Mouse (Mus musculus) cerebellum, adult 2 months (tissue): Measurements from ENCODE around the gene Aim2. TPM values are rescaled to one million over a fixed set of nuclear protein-coding genes. Genes with fewer than 3 reads are reported as not detected.

Experiments used
- DNase-seq, 2 experiments: peaks; one replicate each; pipeline ENCODE4 v3.0.0; 2021
- H3K27ac ChIP-seq: fragments of 200-500 bp; 2 replicates; pipeline ENCODE4 v1.5.1; 2012; ENCODE audit warnings: low read length, control low read depth, inconsistent platforms; ENCODE audit not compliant: insufficient read depth
- H3K27me3 ChIP-seq: fragments of 200-500 bp; 2 replicates; pipeline ENCODE4 v1.6.1; 2012; ENCODE audit warnings: inconsistent platforms, mild to moderate bottlenecking, low read length, moderate library complexity; ENCODE audit not compliant: control insufficient read depth, insufficient read depth
- H3K4me1 ChIP-seq: fragments of 200-500 bp; 2 replicates; pipeline ENCODE4 v1.6.1; 2011; ENCODE audit warnings: low read length; ENCODE audit not compliant: control insufficient read depth, insufficient read depth
- H3K4me3 ChIP-seq: fragments of 200-500 bp; replicated peaks from 2 replicates; pipeline ENCODE3; 2011; ENCODE audit warnings: mild to moderate bottlenecking, low read depth, low read length, control low read depth; ENCODE audit not compliant: insufficient read depth
- CTCF ChIP-seq: fragments of 200-500 bp; IDR thresholded peaks from 2 replicates; pipeline ENCODE4 v1.5.1; 2011; ENCODE audit warnings: low read depth, mild to moderate bottlenecking, control low read depth, low read length, moderate library complexity, borderline replicate concordance; ENCODE audit not compliant: insufficient read depth
- POLR2A ChIP-seq: fragments of 200-500 bp; IDR thresholded peaks from 2 replicates; pipeline ENCODE4 v1.6.1; 2011; ENCODE audit warnings: low read length, control low read depth, borderline replicate concordance; ENCODE audit not compliant: insufficient read depth
- WGBS: fragments of 180-500 bp; shearing (Covaris S2); methylation state at CpG from one replicate; pipeline ENCODE4 v1.1.7; 2018; 5-methylcytosine and 5-hydroxymethylcytosine counted together
- polyA plus RNA-seq: library from polyadenylated mRNA; depleted of rRNA; stranded (reverse); fragments of >200 nt; gene quantifications from 2 replicates; pipeline ENCODE4 v1.2.3, GENCODE M21; 2012

Gene Aim2
- polyA plus RNA-seq, 1 experiment, result 2.0 TPM

DNA sequence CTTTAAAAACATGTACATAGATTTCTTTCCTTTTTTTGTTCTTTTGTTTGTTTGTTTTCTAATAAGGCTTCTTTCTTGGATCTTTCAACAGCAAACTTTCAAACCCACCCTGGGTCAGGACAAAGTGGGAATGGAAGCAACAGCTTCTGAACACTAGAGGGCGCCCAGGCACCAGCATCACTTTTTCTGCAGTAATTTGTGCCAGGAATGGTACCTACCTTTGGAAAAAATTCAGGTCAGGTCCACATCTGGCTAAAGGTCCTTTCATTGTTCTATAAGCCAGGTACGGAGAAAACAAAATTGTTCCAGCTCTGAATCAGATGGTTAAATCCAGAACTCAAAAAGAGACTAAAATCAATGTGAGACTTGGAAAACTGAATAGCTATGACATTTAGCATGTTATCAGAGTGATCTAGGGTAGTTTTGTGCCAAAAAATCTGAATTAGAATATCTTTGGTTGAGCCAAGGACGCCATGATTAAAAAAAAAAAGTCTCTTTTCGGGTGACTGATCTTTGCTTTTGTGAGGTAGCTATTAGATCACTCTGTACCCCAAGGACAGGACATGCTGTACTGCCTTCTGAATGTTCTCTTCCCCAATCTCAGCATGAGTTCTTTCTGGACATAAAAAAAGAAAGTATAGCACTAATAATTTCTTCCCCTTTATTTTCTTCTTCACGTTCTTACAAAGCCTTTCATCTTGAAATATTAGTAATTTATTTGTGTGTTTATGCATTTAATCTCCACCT, 26.7 kb upstream of the Aim2 start:
- TF ChIP-seq POLR2A, result no peak
- TF ChIP-seq CTCF, result peak; percentile 86
- Histone ChIP-seq H3K4me3 (no peak overlapping the region), H3K4me1 (no peaks in the 10 kb centered on the region), H3K27me3 (no peaks in the 10 kb centered on the region), H3K27ac (no peak overlapping the region)
- WGBS, result 32% methylated on average over 5 of the region's 5 CpGs
- DNase-seq, result peak; percentile 48 to 63

DNA sequence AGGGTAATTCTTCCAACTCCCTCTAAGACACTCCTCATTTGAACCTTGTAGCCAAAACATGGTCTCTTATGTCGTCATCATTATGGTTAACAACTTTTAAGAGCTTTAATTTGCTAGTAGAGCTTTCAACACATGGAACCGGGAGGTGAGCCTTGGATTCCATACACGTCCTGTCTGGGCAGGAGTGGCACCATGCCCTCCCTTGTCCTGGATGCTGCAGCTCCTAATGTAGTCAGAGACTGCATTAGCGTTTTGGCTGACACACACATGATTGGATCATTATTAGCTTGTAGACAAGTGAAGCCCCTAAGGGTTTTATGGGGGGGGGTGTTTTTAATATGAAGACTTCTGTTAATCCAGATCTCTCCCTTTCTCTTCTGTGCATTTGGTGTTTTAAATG, 25.7 kb upstream of the Aim2 start:
- Histone ChIP-seq H3K4me1 (no peaks in the 10 kb centered on the region), H3K27me3 (no peaks in the 10 kb centered on the region), H3K27ac (no peak overlapping the region), H3K4me3 (no peak overlapping the region)
- TF ChIP-seq CTCF (no peak), POLR2A (no peak)
- no peak for DNase-seq
- 40% methylated on average over 4 of the region's 4 CpGs for WGBS

DNA sequence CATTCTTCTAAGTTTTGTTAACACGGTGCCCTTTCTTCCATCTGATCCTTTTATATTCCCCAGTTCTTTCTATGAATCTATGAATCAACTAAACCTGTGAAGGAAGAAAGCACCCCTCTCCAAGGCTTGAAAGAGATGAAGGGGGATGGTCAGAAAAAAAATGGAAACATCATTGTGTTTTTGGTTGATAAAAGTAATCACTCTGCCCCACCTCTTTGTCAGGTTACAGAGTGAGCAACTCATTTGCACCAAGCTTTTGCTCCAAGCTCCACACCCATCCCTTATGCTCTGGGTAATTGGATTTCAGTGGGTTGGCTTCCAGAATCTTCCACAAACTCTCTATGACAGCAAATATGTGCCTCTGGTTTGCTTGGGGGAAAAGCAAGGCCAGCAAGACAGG, 25.3 kb upstream of the Aim2 start:
- H3K27ac ChIP-seq, result no peak overlapping the region
- no peak overlapping the region for H3K4me3 ChIP-seq
- TF ChIP-seq POLR2A (no peak), CTCF (no peak)
- no peaks in the 10 kb centered on the region for H3K4me1 ChIP-seq
- 98% methylated on average over 1 of the region's 1 CpGs for WGBS
- no peak for DNase-seq
- H3K27me3 ChIP-seq, result no peaks in the 10 kb centered on the region

DNA sequence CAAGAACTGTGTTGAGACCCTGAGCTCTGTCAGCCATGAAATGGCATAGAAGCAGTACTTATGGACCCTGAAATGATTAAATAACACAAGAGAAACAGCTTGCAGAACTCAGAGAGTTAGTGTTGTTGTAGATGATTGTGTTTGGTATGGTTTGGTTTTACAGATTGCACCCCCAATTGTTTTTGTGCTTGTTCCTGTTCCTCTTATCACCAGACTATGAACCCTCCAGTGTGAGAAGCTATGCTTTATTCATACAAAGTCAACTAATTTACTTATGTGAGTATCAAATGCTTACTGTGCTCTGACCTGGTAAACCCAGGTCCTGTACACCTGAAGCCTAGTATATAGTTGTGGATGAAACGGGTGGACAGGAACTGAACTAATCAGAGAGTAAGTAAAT, 24.1 kb upstream of the Aim2 start:
- Histone ChIP-seq H3K4me3 (no peak overlapping the region), H3K27me3 (no peaks in the 10 kb centered on the region), H3K27ac (no peak overlapping the region), H3K4me1 (no peaks in the 10 kb centered on the region)
- no peak for TF ChIP-seq CTCF
- TF ChIP-seq POLR2A, result no peak
- 80% methylated on average over 1 of the region's 1 CpGs for WGBS
- no peak for DNase-seq

DNA sequence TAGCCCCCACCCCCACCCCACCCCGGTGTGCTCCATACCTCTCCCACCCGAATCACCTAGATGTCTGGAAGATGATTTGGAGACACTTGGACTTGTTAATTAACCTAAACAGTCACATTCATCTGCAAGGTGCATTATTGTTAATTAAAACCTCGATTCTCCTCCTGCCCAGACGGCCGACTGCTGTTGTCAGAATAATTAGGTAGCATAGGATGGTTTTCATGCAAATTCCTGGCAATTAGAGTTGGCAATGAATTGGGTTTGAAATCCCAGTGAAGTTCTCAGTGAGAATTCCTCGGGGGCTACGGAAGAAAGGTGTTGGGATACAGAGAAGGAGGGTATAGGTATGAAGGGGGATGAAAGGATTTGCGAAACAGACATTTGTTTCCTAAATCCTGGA, 22.2 kb upstream of the Aim2 start:
- Histone ChIP-seq H3K4me3 (no peak overlapping the region), H3K4me1 (peaks cover 5% of the 10 kb centered on the region; the same call in 1 of the 2 replicates), H3K27me3 (no peaks in the 10 kb centered on the region), H3K27ac (no peak overlapping the region)
- 44% methylated on average over 8 of the region's 8 CpGs for WGBS
- TF ChIP-seq CTCF (no peak), POLR2A (no peak)
- no peak for DNase-seq

DNA sequence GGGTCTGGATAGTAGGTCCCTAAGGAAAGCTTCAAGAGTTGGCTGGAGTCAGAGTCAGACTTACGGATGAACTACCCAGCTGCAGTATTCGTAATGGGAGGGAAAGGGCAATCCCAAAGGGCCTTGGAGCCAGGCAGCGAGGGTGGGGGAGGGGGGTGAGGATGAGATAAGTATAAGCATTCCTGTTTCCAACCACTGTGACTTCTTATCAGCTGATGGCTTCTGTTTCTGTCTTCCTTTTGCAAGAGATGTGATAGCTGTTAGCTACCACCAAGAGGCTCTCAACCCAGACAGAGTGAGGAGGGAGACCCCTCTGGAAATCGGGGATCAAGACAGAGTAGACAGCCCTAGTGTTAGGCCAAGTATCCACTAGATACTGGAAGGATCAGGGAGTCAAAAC, 21.5 kb upstream of the Aim2 start:
- Histone ChIP-seq H3K27me3 (no peaks in the 10 kb centered on the region), H3K4me3 (no peak overlapping the region), H3K4me1 (peaks cover 5% of the 10 kb centered on the region; the same call in 1 of the 2 replicates), H3K27ac (no peak overlapping the region)
- 42% methylated on average over 4 of the region's 4 CpGs for WGBS
- DNase-seq, result no peak
- no peak for TF ChIP-seq CTCF

DNA sequence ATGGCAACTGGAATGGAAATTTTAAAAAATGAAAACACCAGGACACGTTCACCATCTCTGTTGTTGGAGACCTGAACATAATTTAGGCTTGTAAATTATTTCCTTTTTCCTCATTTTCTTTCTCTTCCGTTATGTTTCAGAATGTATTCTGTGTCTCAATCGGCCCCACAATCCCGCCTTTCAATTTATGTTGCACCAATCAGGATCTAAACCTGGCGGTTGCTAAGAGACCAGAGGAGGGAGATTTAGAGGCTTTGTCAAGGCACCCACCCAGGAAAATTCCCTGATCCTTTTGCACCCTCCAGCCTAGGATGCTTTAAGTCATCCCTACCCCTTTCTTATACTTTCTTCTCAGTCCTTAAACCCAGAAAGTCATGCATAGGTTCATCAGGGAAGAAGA, 20.9 kb upstream of the Aim2 start:
- 70% methylated on average over 5 of the region's 5 CpGs for WGBS
- no peak overlapping the region for H3K4me3 ChIP-seq
- no peak for DNase-seq
- TF ChIP-seq POLR2A, result no peak
- TF ChIP-seq CTCF, result no peak
- H3K27ac ChIP-seq, result no peak overlapping the region
- peaks cover 5% of the 10 kb centered on the region; the same call in 1 of the 2 replicates for H3K4me1 ChIP-seq
- no peaks in the 10 kb centered on the region for H3K27me3 ChIP-seq

DNA sequence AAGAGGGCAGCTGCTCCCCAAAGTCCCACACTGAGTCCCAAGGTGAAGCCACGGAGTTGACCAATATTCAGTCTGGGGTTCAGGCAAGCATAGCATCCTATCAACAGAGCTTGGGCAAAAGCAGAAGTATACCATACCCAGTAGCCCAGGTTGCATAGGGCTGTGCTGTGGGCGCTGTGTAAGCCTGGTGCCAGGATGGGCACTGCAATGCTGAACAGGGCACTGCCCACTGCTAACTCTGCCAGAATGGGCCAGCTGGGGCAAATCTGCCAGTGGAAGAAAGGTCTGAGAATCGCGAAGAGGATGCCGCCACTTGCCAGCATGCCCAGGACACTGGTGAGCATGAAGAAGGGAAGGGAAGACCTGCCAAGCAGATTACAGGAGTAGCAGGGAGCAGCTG, 18.3 kb upstream of the Aim2 start:
- WGBS, result 14% methylated on average over 5 of the region's 5 CpGs
- Histone ChIP-seq H3K4me1 (peaks cover 5% of the 10 kb centered on the region; the same call in 1 of the 2 replicates), H3K27me3 (no peaks in the 10 kb centered on the region), H3K27ac (no peak overlapping the region), H3K4me3 (no peak overlapping the region)
- 0 out of 2 replicates have a peak, but pooled peaks have one; percentile 3 for TF ChIP-seq POLR2A
- TF ChIP-seq CTCF, result no peak
- DNase-seq, result peak in 1 of 2 experiments; percentile 46
